Mouse (Mus musculus) heart, adult 11 months (tissue): ENCODE measurements around the gene Pld6.

Experiments
- DNase-seq: peaks from one replicate; pipeline ENCODE4 v3.0.0; 2022

Gene Pld6

DNA sequence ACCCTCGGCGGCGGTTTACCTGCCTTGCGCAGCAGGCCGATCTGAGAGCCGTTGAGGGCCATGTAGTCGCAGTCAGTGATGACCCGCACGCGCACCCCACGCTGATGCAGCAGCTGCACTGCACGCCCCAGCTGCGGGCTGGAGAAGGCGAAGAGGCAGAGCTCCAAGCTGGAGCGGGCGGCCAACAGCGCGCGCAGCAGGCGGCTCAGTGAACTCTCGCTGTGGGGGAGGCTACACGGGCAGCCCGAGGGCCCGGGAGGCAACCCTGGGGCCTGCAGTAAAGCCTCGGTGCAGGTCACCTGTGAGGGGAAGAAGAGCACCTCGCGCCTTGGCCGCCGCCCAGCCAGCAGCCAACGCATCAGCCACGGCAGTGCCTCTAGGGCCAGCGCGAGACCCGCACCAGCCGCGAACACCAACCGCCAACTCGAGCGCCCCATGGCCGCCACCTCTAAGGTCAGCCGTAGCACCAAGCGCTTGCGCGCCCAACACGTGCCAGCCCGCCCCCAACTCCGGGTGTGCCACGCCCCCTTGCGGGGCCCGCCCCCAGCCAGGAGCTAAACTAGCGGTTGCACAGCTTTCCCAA is at the start of gene Pld6:
Pld6 (minus strand) TSS at position 447 of the 583 bp plus-strand sequence.
- peak; percentile 93 for DNase-seq

- no peak for DNase-seq
Measured at GRCm38 (mm10) chr11:59821625-59822024, 34.2 kb upstream of the Pld6 start.

- DNase-seq: no peak
Measured at GRCm38 (mm10) chr11:59817916-59818315, 30.5 kb upstream of the Pld6 start.

DNA sequence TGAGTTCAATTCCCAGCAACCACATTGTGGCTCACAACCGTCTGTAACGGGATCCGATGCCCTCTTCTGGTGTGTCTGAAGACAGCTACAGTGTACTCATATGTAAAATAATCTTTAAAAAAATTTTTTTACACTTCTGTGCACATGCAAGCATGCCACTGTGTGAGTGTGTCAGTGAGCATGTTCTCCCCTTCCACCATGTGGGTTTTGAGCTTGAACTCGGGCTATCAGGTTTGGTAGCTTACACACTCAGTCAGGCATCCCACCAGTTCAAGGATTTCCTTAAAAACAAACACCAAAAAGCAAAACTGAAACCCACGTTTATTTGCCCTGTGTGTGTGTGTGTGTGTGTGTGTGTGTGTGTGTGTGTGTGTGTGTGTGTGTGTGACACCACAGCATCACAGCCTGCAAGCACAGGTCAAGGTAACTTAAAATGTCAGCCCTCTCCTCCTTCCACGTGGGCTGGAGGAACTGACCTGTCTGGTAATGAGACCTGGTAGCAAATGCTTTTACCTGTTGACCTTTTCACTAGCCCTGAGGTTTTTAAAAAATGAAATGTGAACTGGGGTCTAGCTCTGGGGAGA is 28.1 kb upstream of the Pld6 start:
- no peak for DNase-seq

GRCm38 (mm10) chr11:59814936-59815335 is 27.5 kb upstream of the Pld6 start:
- no peak for DNase-seq

GRCm38 (mm10) chr11:59814311-59814710 is 26.9 kb upstream of the Pld6 start:
- DNase-seq: no peak

DNA sequence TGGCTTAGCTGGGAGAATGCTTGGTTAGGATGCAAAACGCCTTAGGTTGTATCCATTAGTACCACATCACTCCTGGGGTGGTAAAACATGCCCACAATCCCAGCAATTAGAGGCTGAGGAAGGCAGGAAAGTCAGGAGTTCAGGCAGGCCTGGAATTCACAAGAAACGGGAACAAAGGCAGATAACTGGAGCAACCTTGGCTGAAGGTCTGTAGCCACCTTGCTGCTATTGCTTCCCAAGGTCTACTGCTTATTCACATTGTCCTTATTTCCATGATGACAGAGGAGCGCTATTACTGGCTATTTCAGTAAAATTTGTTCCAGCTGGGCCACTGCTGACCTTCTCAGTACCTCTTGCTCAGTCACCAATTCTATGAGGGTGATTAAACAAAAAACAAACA is 25.8 kb upstream of the Pld6 start:
- DNase-seq: no peak

- DNase-seq: no peak
Measured at GRCm38 (mm10) chr11:59811211-59811610, 23.8 kb upstream of the Pld6 start.

DNA sequence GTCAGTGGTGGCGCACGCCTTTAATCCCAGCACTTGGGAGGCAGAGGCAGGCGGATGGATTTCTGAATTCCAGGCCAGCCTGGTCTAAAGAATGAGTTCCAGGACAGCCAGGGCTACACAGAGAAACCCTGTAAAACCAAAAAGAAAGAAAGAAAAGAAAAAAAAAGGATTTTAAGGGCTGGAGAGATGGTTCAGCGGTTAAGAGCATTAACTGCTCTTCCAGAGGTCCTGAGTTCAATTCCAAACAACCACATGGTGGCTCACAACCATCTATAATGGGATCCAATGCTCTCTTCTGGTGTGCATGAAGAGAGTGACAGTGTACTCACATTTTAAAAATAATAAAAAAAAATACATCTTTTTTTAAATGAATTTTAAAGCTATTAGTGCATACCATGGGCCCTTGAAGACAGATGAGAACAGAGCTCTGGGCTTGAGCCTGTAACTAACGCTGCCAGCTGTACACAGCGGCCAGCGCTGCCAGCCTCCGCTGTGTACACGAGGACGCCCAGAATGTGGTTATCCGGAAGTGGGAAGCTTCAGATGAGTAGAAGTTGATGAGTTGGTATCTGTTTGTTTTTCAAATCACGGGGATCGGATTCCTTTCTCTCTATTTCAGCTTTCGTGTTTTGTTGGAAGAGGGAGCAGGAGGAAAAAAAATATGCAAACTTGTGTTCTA is 23.2 kb upstream of the Pld6 start:
- DNase-seq: no peak

DNA sequence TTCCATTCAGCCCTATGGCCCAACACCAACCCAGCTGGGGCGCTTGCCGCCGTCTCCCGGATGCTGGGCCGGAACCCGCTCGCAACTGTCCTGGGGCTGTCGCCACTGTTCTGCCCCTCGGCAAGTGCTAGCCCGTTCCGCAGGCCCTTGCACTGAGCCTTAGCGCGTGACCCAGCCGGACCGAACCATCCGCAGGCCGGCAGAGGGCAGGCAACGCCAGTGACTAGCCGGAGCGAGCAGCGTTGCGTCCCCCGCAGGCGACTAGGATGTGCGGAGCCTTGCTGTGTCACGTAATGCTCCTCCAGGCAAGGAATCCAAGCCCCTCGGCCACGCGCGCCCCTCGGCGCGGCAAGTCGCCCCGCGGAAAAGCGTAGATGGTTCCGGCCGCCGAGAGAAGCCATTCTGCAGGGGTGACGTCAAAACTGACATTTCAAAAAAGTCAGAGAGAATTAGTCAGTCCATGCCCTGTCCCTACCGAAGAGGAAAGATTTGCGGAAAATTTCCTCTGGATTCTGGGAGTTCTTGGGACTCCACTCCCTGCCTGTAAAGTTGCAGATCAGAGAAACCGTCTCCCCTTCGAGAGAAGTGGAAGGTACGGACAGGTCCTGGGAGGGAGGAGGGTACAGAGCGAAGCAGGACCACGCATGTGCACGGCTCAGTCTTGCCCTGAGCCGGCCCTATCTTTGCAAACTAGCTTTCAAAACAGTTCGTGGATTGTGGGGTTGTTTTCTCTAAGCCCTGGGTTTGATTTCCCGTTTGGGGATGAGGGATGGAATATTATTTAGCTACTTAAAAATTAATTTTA is 22.4 kb upstream of the Pld6 start, which contains the start of gene Flcn:
Flcn (minus strand) TSS at position 347 of the 805 bp plus-strand sequence.
- peak; percentile 99 for DNase-seq

DNA sequence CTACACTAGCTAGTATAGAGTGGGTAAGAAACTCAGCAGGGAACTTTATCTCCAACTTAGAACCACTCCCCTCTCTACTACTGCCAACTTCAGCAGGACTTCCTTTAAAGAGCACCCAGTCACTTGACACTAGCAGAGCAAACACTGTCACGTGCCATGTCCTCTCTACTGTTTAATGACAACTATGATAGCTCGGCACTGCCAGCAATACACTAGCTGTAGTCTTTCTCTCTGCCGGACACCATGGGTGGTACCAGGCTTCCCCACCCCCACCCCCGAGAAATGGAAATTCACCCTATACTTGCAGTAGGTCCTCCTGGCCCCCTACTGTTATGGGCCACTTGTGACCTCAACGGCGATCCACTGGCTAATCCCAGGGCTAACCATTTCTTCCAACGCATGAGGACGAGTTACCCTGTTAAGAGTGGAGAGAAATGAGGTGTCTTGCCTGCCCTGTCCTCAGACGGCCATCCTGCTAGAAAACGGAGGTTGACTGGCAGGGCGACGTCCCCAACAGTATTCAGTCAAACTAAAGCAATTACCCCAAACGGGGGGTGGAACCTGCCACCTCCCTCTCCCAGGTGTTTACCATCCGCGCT is 21.7 kb upstream of the Pld6 start:
- peak; percentile 98 for DNase-seq

DNA sequence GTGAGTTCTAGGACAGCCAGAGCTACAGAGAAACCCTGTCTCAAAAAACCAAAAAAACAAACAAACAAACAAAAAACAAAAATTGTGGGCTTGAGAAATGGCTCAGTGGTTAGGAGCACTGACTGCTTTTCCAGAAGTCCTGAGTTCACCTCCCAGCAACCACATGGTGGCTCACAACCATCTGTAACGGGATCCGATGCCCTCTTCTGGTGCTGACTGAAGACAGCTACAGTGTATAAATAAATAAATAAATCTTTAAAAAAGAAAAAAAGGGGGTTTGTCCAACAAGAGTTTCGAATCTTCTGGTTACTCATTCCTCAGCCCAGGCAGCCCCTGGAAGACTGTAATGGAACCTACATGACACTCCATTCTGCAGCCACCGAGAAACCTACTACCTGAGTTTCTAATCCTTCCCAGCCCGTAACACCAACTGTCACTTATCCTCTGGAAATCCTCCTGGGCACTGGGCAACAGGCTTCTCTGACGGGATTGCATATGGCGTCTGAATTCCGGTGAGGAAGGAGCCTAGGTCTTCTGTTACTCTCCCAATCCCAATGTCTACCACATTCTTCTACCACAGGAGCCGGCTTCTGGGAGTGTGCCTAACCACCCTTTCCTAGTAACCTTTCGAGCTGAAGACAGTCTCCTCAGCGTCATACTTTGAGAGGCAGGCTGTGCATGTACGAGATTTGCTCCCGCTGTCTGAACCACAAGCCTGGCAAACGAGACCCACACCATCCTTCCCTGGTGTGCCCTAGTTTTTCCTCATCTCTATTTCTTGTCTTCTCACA is 20.9 kb upstream of the Pld6 start:
- peak; percentile 93 for DNase-seq

DNA sequence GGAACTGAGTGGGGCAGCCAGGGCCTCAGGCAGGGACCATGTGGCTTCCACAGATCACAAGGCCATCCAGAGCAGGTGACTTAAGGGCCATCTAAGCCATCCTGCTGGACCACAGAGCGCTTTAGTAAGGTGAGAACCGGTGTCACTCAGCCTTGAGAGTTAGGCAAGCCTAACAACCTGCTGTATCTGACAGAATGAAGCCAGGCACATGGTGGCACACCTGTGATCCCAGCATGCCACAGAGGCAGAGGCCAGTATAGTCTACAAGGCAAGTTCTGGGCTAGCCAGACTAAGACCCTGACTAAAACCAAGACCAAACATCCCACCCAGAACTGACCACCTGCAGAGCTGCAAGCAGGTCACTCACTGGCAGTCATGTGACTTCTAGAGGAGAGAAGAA is 18.2 kb upstream of the Pld6 start:
- peak; percentile 91 for DNase-seq

- DNase-seq: peak; percentile 83
Measured at GRCm38 (mm10) chr11:59805256-59805655, 17.8 kb upstream of the Pld6 start.

DNA sequence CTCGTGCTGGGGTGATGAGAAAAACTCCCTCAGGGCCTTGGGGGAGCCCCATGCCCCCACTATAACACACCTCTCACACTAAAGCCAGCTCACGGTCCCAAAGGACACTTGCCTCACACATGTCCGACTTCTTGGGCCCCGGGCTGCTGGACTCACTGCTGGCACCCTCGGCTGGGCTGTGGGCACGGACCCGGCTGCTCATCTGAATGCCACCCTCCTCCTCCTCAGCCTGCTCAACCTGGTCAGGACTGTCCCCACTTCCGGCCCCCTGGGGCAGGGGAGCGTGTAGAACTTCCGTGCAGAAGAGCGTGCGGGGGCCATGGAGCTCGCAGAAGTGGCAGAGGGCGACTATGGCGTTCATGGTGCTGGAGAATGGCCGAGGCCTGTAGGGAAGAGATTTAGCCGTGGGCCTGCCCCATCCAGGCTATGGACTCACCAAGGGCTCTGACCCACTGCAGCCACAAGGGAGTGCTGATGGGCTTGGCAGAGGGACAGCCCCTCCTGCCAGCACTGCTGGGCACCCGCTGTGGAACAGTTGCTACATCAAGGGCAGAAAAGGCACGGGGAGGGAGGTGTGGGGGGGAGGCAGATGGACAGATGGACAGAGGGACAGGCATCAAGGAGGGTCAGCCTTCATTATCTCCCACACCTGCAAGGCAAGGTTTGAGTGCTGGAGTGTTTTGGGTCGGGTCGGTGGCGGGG is 17.1 kb upstream of the Pld6 start:
- DNase-seq: peak; percentile 93

DNA sequence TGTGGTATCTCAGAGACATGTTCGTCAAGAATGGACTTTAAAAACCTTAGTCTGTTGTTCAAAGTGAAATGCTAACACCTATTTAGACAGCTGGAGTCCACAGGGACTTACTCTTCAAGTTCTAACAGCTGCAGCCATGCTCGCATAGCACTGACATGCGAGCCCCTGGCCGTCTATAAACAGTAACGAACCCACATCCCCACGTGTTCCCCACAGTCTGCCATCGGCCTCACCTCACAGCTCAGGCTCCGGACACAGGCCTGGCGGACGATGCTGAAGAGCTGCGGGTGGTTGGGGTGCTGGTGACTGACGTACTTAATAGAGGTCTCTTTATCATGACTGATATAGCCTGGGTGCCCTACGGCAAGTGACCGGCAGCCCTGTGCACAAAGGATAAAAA is 16.1 kb upstream of the Pld6 start:
- DNase-seq: no peak

DNA sequence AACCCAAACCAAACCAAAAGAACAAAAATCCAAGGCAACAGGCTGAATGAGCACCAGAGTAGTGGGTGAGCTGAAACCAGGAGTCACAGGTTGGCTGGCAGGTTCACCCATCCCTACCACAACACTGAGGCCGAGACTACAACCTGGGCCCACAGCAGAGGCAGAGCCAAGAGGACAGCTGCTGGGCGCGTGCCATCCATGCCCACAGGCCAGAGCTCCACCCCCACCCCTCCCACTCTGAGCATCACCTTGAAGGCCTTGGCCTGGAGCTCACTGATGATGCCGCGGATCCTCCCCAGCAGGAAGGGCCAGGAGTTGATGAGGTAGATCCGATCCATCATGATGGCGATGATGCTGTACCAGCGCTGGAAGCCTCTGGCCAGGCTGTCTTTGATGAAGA is 14.4 kb upstream of the Pld6 start:
- peak; percentile 89 for DNase-seq

- no peak for DNase-seq
Measured at GRCm38 (mm10) chr11:59800412-59800811, 13.0 kb upstream of the Pld6 start.

DNA sequence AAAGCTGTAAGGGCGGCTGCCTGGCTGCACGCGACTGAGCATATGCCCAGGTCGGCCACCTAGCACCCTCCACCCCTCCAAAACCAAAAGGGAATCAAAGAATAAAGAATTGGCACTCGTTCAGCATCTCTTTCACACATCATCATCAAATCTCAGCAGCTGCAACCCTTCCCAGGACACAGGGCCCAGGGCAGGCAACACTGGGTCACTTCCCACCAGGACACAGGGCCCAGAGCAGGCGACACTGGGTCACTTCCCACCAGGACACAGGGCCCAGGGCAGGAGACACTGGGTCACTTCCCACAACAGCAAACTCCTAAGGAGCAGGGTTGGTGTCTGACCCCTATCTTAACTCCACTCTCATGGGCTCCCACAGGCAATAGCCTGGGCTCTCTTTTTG is 5.9 kb upstream of the Pld6 start:
- no peak for DNase-seq

DNA sequence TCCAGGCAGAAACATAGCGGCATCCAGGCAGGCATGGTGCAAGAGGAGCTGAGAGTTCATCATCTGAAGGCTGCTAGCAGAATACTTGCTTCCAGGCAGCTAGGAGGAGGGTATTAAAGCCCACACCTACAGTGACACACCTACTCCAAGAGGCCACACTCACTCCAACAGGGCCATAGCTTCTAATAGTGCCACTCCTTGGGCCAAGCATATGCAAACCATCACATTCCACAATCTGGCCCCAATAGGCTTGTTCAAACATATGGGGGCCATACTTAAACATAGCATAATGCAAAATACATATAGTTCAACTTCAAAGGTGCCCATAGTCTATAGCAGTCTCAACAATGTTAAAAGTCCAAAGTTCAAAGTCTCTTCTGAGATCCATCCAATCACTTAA is 1.9 kb upstream of the Pld6 start:
- no peak for DNase-seq

DNA sequence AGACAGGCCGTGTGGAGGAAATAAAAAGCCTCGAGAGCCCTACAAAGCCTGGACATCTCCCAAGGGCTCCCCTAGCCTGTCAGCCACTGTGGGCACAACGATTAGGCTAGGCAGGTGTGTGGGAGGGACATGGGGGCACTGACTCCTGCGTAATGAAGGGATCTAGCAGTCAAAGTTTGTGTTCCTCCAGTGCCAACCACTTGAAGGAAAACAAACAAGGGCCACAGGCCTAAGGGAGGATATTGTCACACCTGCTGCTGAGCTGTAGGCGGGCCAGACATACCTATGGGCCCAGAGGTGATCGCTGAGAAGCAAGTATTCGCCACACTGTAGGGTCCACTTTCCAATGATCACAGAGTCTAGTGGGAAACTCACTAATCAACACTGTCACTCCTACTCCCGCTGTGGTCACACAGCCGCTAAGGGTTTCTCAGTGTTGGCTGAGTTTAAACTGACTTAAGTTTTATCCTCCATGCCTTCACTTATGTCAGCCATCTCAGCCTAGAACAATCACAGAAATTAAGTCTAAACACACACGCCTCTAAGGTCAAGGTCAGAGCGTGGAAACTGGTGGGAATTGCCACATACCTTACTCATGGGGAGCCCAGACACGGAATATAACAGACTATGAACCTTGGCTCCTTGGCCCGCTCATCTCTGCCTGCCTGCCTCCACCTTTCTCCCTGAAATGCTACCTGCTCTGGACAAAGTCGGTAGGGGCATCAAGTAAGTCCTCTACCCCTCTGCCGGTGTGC is 824 bp downstream of the Pld6 start:
- no peak for DNase-seq
